Mouse (Mus musculus) urinary bladder, postnatal 4 days (tissue): ENCODE results near the gene Sumo1.
"Not testable (repeated sequence)": the region's sequence is repeated elsewhere in the genome, so short reads cannot be mapped to it uniquely, and the experiment has no call there.

Source experiments
- DNase-seq, 2 experiments: peaks; one replicate each; pipeline ENCODE4 v3.0.0; 2021 to 2022; ENCODE audit warnings: low spot score in 2 of 2

The Sumo1 gene

GRCm38 (mm10) chr1:59670641-59671168 lies at the start of gene Sumo1:
TSS of gene Sumo1 (minus strand) at chr1:59670834.
- peak; percentile 77 to 86 for DNase-seq

DNA sequence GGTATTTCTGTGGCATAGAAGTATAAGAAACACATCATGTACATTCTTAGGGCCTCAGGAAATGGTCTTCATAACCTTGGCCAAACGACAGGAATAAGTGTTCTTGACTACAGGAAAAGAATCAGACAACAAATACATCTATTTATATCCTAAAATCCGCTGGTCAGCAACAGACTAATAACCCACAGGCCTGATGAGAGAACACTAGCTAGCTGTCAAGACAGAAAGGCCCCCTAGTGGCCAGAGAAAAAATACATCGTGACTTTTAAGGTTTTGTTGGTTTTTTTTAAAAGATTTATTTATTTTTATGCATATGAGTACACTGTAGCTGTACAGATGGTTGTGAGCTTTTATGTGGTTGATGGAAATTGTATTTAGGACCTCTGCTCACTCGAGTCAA lies 49.3 kb upstream of the Sumo1 start:
- no peak for DNase-seq

DNA sequence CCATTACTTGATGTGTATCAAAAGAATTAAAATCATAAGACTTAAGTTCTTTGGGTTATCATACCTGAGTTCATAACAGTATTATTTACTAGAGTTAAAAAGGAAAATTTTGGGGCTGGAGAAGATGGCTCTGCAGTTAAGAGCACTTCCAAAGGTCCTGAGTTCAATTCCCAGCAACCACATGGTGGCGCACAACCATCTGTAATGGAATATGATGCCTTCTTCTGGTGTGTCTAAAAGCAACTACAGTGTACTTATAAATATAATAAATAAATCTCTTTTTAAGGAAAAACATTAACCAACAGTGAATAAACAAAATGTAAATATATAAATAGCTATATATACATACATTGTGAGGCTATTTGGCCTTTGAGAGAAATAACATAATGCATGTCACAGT lies 31.1 kb upstream of the Sumo1 start:
- no peak for DNase-seq

DNA sequence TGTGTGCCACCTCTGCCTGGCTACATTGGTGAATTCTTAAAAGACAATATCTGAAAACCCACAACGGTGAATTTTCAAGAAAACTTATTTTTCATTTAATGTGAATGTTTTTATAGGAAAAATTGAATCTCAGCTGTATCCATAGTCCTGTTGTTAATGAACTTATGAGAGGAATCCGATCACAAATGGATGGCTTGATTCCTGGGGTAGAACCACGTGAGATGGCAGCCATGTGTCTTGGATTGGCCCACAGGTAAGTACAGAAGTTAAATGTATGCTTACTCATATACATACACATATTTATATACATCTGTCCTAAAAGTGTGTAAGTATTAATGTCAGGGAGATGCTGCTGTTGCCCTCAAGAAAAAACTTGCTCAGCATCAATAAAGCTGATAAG lies 27.6 kb upstream of the Sumo1 start:
- no peak for DNase-seq

GRCm38 (mm10) chr1:59697751-59698150 lies 27.1 kb upstream of the Sumo1 start:
- DNase-seq, result no peak

GRCm38 (mm10) chr1:59690467-59690866 lies 19.8 kb upstream of the Sumo1 start:
- DNase-seq, result no peak

GRCm38 (mm10) chr1:59687493-59687892 lies 16.9 kb upstream of the Sumo1 start:
- no peak for DNase-seq

DNA sequence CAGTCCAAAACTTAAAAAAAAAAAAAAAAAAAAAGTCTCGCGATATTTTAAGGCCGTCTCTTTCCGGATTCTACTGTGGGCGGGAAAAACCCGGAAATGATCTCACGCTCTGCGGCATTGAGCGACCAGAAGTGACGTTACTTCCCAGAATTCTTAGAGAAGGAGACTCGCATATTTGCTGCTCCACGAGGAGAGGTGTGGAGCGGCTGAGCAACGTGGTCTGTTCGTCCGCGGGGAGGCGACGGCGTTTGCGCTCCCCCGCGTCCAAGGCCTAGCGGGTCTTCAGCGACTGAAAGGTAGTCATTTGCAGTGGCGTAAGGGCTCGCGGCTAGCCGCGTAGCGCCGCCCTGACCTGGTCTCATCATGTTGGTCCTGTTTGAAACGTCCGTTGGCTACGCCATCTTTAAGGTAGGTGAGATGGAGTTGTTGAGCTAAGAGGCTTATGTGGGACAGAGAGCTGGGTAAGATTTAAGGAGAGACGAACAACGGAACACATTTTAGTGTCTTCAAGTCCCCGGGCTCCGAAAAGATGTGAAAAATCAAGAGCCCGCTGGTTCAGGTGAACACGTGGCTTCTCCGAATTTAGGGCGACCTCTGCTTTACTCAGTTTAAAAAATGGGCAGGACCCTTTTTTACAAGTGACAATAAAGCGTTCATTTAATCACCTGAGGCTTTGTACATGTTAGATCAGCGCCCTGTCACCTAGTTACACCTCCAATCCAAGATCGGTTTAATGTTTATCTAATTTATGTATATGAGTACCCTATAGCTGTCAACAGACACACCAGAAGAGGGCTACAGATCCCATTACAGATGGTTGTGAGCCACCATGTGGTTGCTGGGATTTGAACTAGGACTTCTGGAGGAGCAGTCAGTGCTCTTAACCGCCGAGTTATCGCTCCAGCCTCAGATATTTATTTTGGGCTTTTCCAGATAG lies 14.5 kb upstream of the Sumo1 start, which contains the start of gene Nop58:
TSS of gene Nop58 (plus strand) at position 153 of the 937 bp plus-strand sequence.
- peak; percentile 81 to 82 for DNase-seq

GRCm38 (mm10) chr1:59683926-59684818 lies 13.5 kb upstream of the Sumo1 start:
- DNase-seq, result no peak

- DNase-seq, result no peak
Measured at GRCm38 (mm10) chr1:59673661-59674060, 3.0 kb upstream of the Sumo1 start.

GRCm38 (mm10) chr1:59669962-59670630 lies 538 bp downstream of the Sumo1 start:
- peak; percentile 23 to 59 for DNase-seq

DNA sequence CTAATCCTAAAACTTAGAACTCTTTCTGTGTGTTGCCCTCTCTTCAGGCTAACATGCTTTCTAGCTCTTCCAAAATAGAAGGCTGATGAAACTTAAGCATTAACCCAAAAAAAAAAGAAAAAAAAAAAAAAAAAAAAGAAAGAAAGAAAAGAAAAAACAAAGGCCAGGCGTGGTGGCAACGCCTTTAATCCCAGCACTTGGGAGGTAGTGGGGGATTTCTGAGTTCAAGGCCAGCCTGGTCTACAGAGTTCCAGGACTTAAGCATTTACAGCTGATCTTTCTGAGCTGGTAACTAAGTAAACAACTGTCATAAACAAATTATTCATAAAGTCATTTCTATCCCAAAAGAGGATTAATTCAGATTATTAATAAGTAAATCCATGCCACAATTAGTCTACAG lies 1.8 kb downstream of the Sumo1 start:
- DNase-seq, result no peak

GRCm38 (mm10) chr1:59663456-59664135 lies 7.0 kb downstream of the Sumo1 start:
- no peak for DNase-seq

DNA sequence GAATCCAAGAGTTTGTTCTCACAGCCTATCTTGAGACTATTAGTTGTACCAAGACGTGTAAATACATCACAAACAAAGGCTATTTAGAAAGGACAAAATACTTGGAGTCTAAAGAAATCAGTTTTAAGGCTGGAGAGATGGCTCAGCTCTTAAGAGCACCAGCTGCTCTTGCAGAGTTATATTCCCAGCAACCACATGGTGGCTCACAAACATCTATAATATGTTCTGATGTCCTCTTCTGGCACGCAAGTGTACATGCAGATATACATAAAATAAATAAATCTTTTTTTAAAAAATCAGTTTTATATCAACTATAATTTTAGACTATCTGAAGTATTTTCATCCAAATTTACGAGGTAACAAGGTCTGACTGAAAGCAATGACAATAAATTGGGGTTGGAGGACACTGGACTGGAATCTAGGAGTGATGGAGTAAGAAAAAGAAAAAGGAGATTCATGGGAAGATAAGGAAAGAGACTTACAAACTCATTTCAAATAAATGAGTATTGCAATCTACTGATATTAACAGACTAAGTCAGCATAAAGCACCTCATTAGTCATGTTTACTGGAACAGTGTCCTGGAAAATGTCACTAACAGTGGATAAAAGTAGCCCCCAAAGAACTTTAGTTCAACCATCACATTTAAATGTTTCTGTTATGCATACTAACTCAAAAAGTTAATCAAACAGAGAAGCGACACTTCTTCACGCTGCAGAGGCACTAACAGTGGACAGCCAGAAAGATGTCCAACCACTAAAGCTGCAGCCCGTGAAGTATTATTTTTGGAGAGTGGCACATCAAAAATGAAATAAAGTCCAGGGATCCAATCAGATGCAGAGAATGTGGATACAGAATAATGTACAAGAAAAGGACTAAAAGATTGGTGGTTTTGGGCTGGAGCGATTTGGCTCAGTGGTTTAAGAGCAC lies 14.1 kb downstream of the Sumo1 start:
- no peak for DNase-seq

DNA sequence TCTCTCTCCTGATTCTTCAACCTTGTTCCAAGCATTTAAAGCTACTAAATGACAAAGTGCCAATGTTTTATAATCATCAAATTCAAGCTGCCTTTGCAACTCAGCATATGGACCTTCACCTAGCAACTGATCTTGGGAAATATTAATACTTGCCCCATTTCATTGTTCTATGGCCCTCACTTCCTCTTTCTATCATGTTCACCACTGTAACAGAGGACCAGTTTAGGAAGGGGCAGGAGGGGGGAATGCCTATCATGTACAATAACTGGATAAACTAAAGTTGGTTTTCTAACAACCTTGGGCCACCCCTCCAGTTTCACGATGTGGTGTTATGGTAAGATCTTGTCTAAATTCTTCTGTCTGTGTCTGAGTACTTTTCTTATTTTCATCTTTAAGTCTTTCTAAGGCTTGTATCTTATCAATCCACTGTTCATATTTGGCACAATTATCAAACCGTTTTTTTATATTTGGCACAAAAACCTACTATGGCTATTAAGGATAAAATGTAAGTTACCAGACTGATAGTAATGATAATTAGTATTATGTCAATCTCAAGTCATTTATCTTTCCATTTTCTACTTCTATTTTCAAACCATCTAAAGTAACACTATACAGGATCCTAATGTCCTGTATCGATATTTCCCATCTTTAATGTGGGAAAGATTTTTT lies 17.3 kb downstream of the Sumo1 start:
- no peak for DNase-seq

- no peak for DNase-seq
Measured at GRCm38 (mm10) chr1:59651201-59651819, 19.3 kb downstream of the Sumo1 start.

DNA sequence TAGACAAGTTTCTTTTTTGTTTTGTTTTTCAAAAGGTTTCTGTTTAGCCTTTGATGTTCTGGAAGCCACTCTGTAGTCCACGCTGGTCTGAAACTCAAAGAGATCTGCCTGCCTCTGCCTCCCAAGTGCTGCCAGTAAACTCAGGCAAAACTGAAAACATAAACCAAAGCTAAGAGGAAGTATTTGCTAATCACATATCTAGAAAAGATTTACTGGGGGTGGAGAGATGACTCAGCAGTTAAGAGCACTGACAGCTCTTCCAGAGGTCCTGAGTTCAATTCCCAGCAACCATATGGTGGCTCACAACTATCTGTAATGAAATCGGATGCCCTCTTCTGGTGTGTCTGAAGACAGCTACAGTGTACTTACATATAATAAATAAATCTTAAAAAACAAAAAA lies 24.1 kb downstream of the Sumo1 start:
- not testable (repeated sequence) for DNase-seq

- no peak for DNase-seq
Measured at GRCm38 (mm10) chr1:59642488-59642887, 28.1 kb downstream of the Sumo1 start.

- DNase-seq, result no peak
Measured at GRCm38 (mm10) chr1:59638371-59638770, 32.3 kb downstream of the Sumo1 start.
